Mouse (Mus musculus) heart, embryonic 14.5 days (tissue): ENCODE data around the gene Gm17428. TPM values are rescaled to one million over a fixed set of nuclear protein-coding genes. Genes with fewer than 3 reads are reported as not detected.
A peak's percentile ranks its signal among the peaks of the same experiment; 100 is the strongest.

Experiments
- ATAC-seq: fragments of 200-750 bp; cut with Nextera tagmentation; 2 replicates; pipeline ENCODE4 v1.8.0; 2017; ENCODE audit warnings: low read depth, moderate TSS enrichment; ENCODE audit not compliant: insufficient number of reproducible peaks, insufficient read depth, low FRiP score
- H3K27ac ChIP-seq, 2 experiments: fragments of 200-500 bp in 1 of 2; fragments of 300-500 bp in 1 of 2; sonication (generic) in 1 of 2; replicated peaks in 1 of 2; 2 replicates each; pipeline ENCODE4 v1.5.1; 2012 to 2014; ENCODE audit warnings: low read depth in 2 of 2, low read length in 2 of 2, control low read depth in 1 of 2, mild to moderate bottlenecking in 1 of 2, mixed read lengths in 1 of 2; ENCODE audit not compliant: control insufficient read depth in 1 of 2, insufficient read depth in 1 of 2
- H3K27me3 ChIP-seq: fragments of 300-500 bp; sonication (generic); 2 replicates; pipeline ENCODE4 v1.6.1; 2014; ENCODE audit warnings: mild to moderate bottlenecking, low read length, control low read depth; ENCODE audit not compliant: control insufficient read depth, insufficient read depth
- H3K36me3 ChIP-seq: fragments of 300-500 bp; sonication (generic); 2 replicates; pipeline ENCODE4 v1.6.1; 2014; ENCODE audit warnings: mild to moderate bottlenecking, control low read depth, low read length, mixed read lengths; ENCODE audit not compliant: control insufficient read depth, insufficient read depth
- H3K4me1 ChIP-seq, 2 experiments: fragments of 200-500 bp in 1 of 2; fragments of 300-500 bp in 1 of 2; sonication (generic) in 1 of 2; 2 replicates each; pipeline ENCODE4 v1.6.1; 2012 to 2014; ENCODE audit warnings: low read length in 2 of 2, control low read depth in 1 of 2, mixed read lengths in 1 of 2; ENCODE audit not compliant: control insufficient read depth in 2 of 2, insufficient read depth in 2 of 2
- H3K4me2 ChIP-seq: fragments of 300-500 bp; sonication (generic); 2 replicates; pipeline ENCODE4 v1.6.1; 2014; ENCODE audit warnings: mild to moderate bottlenecking, low read length
- H3K4me3 ChIP-seq, 2 experiments: fragments of 200-500 bp in 1 of 2; fragments of 300-500 bp in 1 of 2; sonication (generic) in 1 of 2; 2 replicates each; pipeline ENCODE4 v1.5.1; 2012 to 2014; ENCODE audit warnings: low read length in 2 of 2, mild to moderate bottlenecking in 2 of 2, control low read depth in 1 of 2, low read depth in 1 of 2, moderate library complexity in 1 of 2; ENCODE audit not compliant: control insufficient read depth in 1 of 2, insufficient read depth in 1 of 2
- H3K9ac ChIP-seq: fragments of 300-500 bp; sonication (generic); 2 replicates; pipeline ENCODE4 v1.6.1; 2014; ENCODE audit warnings: mild to moderate bottlenecking, low read length
- H3K9me3 ChIP-seq: fragments of 300-500 bp; sonication (generic); 2 replicates; pipeline ENCODE4 v1.6.1; 2016; ENCODE audit warnings: low read length, control low read depth; ENCODE audit not compliant: control insufficient read depth
- WGBS: fragments of 180-500 bp; shearing (Covaris S2); extraction: QIAGEN DNeasy Blood & Tissue Kit; methylation state at CpG from one replicate; pipeline ENCODE4 v1.1.7; 2014; 5-methylcytosine and 5-hydroxymethylcytosine counted together
- polyA plus RNA-seq: library from polyadenylated mRNA; unstranded; fragments of >200 nt; fragmentation: Nextera tagmentation; extraction: Ambion mirVana; gene quantifications from 2 replicates; pipeline ENCODE4 v1.2.1, GENCODE M21; 2014

Gene Gm17428
- polyA plus RNA-seq, 1 experiment from 2014 or later: not detected

GRCm38 (mm10) chr14:55002687-55003120, 26.0 kb downstream of the Gm17428 start:
- H3K4me3 ChIP-seq: no peak overlapping the region

GRCm38 (mm10) chr14:55003878-55004855, 27.4 kb downstream of the Gm17428 start:
- H3K4me1 ChIP-seq: peaks cover 38 to 46% of the 10 kb centered on the region in 2 experiments
- H3K9me3 ChIP-seq: peaks cover 3% of the 10 kb centered on the region; the same call in 1 of the 2 replicates
- 13% methylated on average over 18 of the region's 18 CpGs for WGBS
- peak overlapping the region; percentile 79 for H3K9ac ChIP-seq
- peak overlapping the region; percentile 63 for H3K4me2 ChIP-seq
- ATAC-seq: peak; percentile 86
- H3K27ac ChIP-seq: peak overlapping the region; percentile 100
- H3K27me3 ChIP-seq: no peaks in the 10 kb centered on the region
- peaks cover 8% of the 10 kb centered on the region; the same call in 1 of the 2 replicates for H3K36me3 ChIP-seq
- H3K4me3 ChIP-seq: peak overlapping the region; percentile 13 to 35; a peak in 3 of 4 replicates

More at GRCm38 (mm10) chr14:55002687-55003120, 26.0 kb downstream of the Gm17428 start:
- H3K27ac ChIP-seq: peak overlapping the region; percentile 100
- H3K36me3 ChIP-seq: peaks cover 8% of the 10 kb centered on the region; the same call in 1 of the 2 replicates
- 14% methylated on average over 7 of the region's 7 CpGs for WGBS
- no peaks in the 10 kb centered on the region for H3K27me3 ChIP-seq
- H3K9ac ChIP-seq: peak overlapping the region; percentile 64
- ATAC-seq: no peak
- peaks cover 42 to 43% of the 10 kb centered on the region in 2 experiments for H3K4me1 ChIP-seq
- H3K4me2 ChIP-seq: peak overlapping the region; percentile 63
- H3K9me3 ChIP-seq: peaks cover 3% of the 10 kb centered on the region; the same call in 1 of the 2 replicates

- peak overlapping the region; percentile 100 for H3K27ac ChIP-seq
- peaks cover 3% of the 10 kb centered on the region; the same call in 1 of the 2 replicates for H3K9me3 ChIP-seq
- no peaks in the 10 kb centered on the region for H3K27me3 ChIP-seq
- ATAC-seq: no peak
- 50% methylated on average over 2 of the region's 2 CpGs for WGBS
- H3K4me2 ChIP-seq: peak overlapping the region; percentile 63
- H3K36me3 ChIP-seq: peaks cover 8% of the 10 kb centered on the region; the same call in 1 of the 2 replicates
- peak overlapping the region; percentile 79 for H3K9ac ChIP-seq
- no peak overlapping the region for H3K4me3 ChIP-seq
- H3K4me1 ChIP-seq: peaks cover 41 to 57% of the 10 kb centered on the region in 2 experiments
Measured at GRCm38 (mm10) chr14:55005506-55005905, 28.8 kb downstream of the Gm17428 start.

GRCm38 (mm10) chr14:55005967-55006366, 29.2 kb downstream of the Gm17428 start:
- peaks cover 3% of the 10 kb centered on the region; the same call in 1 of the 2 replicates for H3K9me3 ChIP-seq
- H3K36me3 ChIP-seq: peaks cover 8% of the 10 kb centered on the region; the same call in 1 of the 2 replicates
- H3K27ac ChIP-seq: peak overlapping the region; percentile 100
- no peak for ATAC-seq
- H3K4me3 ChIP-seq: no peak overlapping the region
- H3K27me3 ChIP-seq: no peaks in the 10 kb centered on the region
- H3K4me2 ChIP-seq: no peak overlapping the region; the same call in 1 of the 2 replicates
- no peak overlapping the region; the same call in 1 of the 2 replicates for H3K9ac ChIP-seq
- 76% methylated on average over 8 of the region's 8 CpGs for WGBS
- H3K4me1 ChIP-seq: peaks cover 41 to 57% of the 10 kb centered on the region in 2 experiments

- 68% methylated on average over 3 of the region's 3 CpGs for WGBS
- Histone ChIP-seq H3K9ac (no peak overlapping the region), H3K27me3 (no peaks in the 10 kb centered on the region), H3K9me3 (no peaks in the 10 kb centered on the region), H3K4me3 (no peak overlapping the region), H3K27ac (peak overlapping the region; percentile 5 to 100; a peak in 1 of 4 replicates), H3K4me1 (peaks cover 41 to 57% of the 10 kb centered on the region in 2 experiments), H3K36me3 (peaks cover 4% of the 10 kb centered on the region; the same call in 1 of the 2 replicates), H3K4me2 (no peak overlapping the region)
- no peak for ATAC-seq
Measured at GRCm38 (mm10) chr14:55006541-55006940, 29.8 kb downstream of the Gm17428 start.

GRCm38 (mm10) chr14:55007120-55007908, 30.6 kb downstream of the Gm17428 start:
- Histone ChIP-seq H3K4me1 (peaks cover 37 to 52% of the 10 kb centered on the region in 2 experiments), H3K36me3 (peaks cover 4% of the 10 kb centered on the region; the same call in 1 of the 2 replicates), H3K27ac (no peak overlapping the region), H3K4me2 (no peak overlapping the region), H3K9me3 (no peaks in the 10 kb centered on the region), H3K27me3 (no peaks in the 10 kb centered on the region), H3K4me3 (no peak overlapping the region), H3K9ac (no peak overlapping the region)
- ATAC-seq: no peak
- WGBS: 85% methylated on average over 9 of the region's 9 CpGs

- 64% methylated on average over 8 of the region's 8 CpGs for WGBS
- Histone ChIP-seq H3K36me3 (peaks cover 4% of the 10 kb centered on the region; the same call in 1 of the 2 replicates), H3K9ac (no peak overlapping the region; the same call in 1 of the 2 replicates), H3K27me3 (no peaks in the 10 kb centered on the region), H3K4me3 (no peak overlapping the region), H3K9me3 (no peaks in the 10 kb centered on the region), H3K4me2 (no peak overlapping the region), H3K27ac (peak overlapping the region; percentile 18 to 85; a peak in 2 of 4 replicates), H3K4me1 (peaks cover 26 to 41% of the 10 kb centered on the region in 2 experiments)
- no peak for ATAC-seq
Measured at GRCm38 (mm10) chr14:55008417-55008816, 31.7 kb downstream of the Gm17428 start.
